Mouse (Mus musculus): ENCODE measurements at regions not wholly inside any gene's neighbourhood (a gene's known extent, or its start where the extent isn't known, plus 50 kb on each side); places are given as distances from the start of the nearest gene placed in this dataset.

DNA sequence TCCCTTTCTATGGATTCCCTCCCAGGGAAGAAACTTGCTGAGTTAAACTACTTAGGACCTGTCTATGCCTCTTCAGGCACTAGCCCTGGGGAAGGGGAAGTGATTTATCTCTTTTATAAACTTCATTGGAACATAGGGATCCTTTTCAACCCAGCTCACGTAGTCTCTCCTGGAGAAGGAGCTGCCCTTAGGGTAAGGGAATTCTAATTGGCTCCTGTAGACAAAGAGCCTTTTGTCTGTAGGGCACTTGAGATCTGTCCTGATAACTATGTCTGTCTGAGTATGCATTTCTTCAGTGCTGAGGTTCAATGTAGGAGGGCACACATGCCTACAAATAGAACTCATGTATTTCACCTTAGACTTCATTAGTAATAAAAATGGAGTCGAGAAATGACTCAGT lies 413.9 kb upstream of the Large1 start:
- in situ Hi-C loops (cut with MboI, MseI): loop anchor here (10.0 kb wide), 1 partner anchor 1072 kb away; no protein-coding TSS in a partner anchor

DNA sequence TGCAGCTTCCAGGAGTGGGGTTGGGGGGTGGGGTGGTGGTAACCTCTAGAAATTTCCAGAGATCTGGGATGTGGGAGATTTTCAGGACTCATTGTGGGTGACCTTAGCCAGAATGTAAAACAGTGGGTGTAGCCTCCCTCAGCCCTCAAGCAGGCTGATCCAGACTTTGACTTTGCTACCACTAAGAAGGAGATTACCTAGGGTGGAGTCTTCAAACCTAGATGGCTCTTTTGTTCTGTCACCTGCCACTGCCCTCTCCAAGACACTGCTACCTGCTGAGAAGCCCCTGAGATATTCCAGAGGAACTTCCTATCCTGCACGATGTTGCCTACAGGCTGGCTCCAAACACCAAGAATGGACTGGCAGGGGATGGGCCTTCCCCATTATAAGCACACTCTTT lies 405.4 kb upstream of the Large1 start:
- in situ Hi-C loops (cut with MboI, MseI): no loop called here

DNA sequence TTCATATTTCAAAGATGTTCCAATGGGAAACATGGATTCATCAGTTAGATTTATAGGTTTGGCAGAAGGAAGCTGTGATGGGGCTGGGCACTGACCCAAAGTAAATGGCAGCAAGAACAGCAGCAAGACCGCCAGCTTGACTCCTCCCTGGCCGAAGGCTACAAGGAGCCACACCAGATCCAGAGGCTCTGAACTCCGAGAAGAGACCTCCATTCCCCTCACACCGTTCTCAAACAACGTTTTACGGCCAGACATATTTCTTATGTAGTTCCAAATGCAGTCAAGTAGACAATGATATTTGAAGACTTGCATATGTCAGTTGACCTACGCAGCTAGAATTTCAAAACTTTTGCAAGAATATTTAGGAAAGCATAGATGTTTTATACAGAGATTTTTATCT lies 397.2 kb upstream of the Large1 start:
- in situ Hi-C loops (cut with MboI, MseI): no loop called here

DNA sequence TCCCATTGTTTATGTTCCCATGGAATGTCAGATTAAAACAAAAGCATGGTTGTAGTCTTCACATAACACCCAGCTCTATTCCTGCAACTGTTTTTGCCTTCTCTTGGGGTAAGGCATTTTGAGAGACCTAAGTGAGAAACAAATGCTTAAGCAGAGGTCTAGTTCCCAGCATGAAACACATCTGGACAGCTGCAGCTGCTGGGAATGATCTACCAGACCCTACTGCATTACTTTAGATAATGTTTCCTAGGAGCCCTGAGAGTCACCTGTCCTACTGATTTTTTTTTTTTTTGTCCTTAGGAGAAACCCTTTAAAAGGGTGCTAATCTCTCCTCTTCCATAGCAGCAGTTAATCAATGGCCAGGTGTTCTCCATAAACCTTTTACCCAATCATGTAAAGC lies 353.5 kb upstream of the Large1 start:
- in situ Hi-C loops (cut with MboI, MseI): loop anchor here (5.0 kb wide), 1 partner anchor 710 kb away; no protein-coding TSS in a partner anchor
